Mouse (Mus musculus): ENCODE data around the gene Mta3. TPM values are rescaled to one million over a fixed set of nuclear protein-coding genes. Genes with fewer than 3 reads are reported as not detected.

The Mta3 gene
- polyA plus RNA-seq, 1 experiment: 30.5 TPM

GRCm38 (mm10) chr17:83672685-83673084 is 33.3 kb upstream of the Mta3 start:
- Histone ChIP-seq H3K27me3 (ENCODE audit: control insufficient read depth, insufficient read depth, low read length) (no peaks in the 10 kb centered on the region), H3K27ac (ENCODE audit: insufficient read depth, low read length) (no peak overlapping the region), H3K4me1 (ENCODE audit: control insufficient read depth, insufficient read depth, insufficient read length) (no peaks in the 10 kb centered on the region), H3K4me3 (ENCODE audit: extremely low read depth, insufficient read depth, insufficient read length) (no peak overlapping the region), H3K36me3 (ENCODE audit: control insufficient read depth, insufficient read depth, low read length) (no peaks in the 10 kb centered on the region)
- TF ChIP-seq CTCF (IDR thresholded peaks at IDR 0.05; ENCODE audit: extremely low read depth, insufficient read depth, insufficient read length, insufficient replicate concordance) (no peak), POLR2A (IDR thresholded peaks at IDR 0.05; ENCODE audit: low read depth, low read length) (no peak)
- no peak for DNase-seq (ENCODE audit: low read depth in 1 of 2, low spot score in 2 of 2)
- 91% methylated on average over 4 of the region's 4 CpGs for WGBS

- no peaks in the 10 kb centered on the region for H3K36me3 ChIP-seq (ENCODE audit: control insufficient read depth, insufficient read depth, low read length)
- no peak for TF ChIP-seq CTCF (IDR thresholded peaks at IDR 0.05; ENCODE audit: extremely low read depth, insufficient read depth, insufficient read length, insufficient replicate concordance)
- no peak for TF ChIP-seq POLR2A (IDR thresholded peaks at IDR 0.05; ENCODE audit: low read depth, low read length)
- no peak overlapping the region for H3K27ac ChIP-seq (ENCODE audit: insufficient read depth, low read length)
- no peaks in the 10 kb centered on the region for H3K4me1 ChIP-seq (ENCODE audit: control insufficient read depth, insufficient read depth, insufficient read length)
- no peak overlapping the region for H3K4me3 ChIP-seq (ENCODE audit: extremely low read depth, insufficient read depth, insufficient read length)
- WGBS: 87% methylated on average over 1 of the region's 1 CpGs
- H3K27me3 ChIP-seq (ENCODE audit: control insufficient read depth, insufficient read depth, low read length): no peaks in the 10 kb centered on the region
- no peak for DNase-seq (ENCODE audit: low read depth in 1 of 2, low spot score in 2 of 2)
Measured at GRCm38 (mm10) chr17:83677370-83677769, 28.6 kb upstream of the Mta3 start.

GRCm38 (mm10) chr17:83681977-83682376 is 24.0 kb upstream of the Mta3 start:
- TF ChIP-seq CTCF (IDR thresholded peaks at IDR 0.05; ENCODE audit: extremely low read depth, insufficient read depth, insufficient read length, insufficient replicate concordance): no peak
- TF ChIP-seq POLR2A (IDR thresholded peaks at IDR 0.05; ENCODE audit: low read depth, low read length): no peak
- WGBS: 53% methylated on average over 7 of the region's 7 CpGs
- Histone ChIP-seq H3K4me3 (ENCODE audit: extremely low read depth, insufficient read depth, insufficient read length) (no peak overlapping the region), H3K27me3 (ENCODE audit: control insufficient read depth, insufficient read depth, low read length) (no peaks in the 10 kb centered on the region), H3K4me1 (ENCODE audit: control insufficient read depth, insufficient read depth, insufficient read length) (no peaks in the 10 kb centered on the region), H3K36me3 (ENCODE audit: control insufficient read depth, insufficient read depth, low read length) (no peaks in the 10 kb centered on the region), H3K27ac (ENCODE audit: insufficient read depth, low read length) (no peak overlapping the region)
- DNase-seq (ENCODE audit: low read depth in 1 of 2, low spot score in 2 of 2): no peak

GRCm38 (mm10) chr17:83684475-83684874 is 21.5 kb upstream of the Mta3 start:
- no peaks in the 10 kb centered on the region for H3K27me3 ChIP-seq (ENCODE audit: control insufficient read depth, insufficient read depth, low read length)
- DNase-seq (ENCODE audit: low read depth in 1 of 2, low spot score in 2 of 2): no peak
- WGBS: 90% methylated on average over 7 of the region's 7 CpGs
- H3K36me3 ChIP-seq (ENCODE audit: control insufficient read depth, insufficient read depth, low read length): no peaks in the 10 kb centered on the region
- H3K4me1 ChIP-seq (ENCODE audit: control insufficient read depth, insufficient read depth, insufficient read length): no peaks in the 10 kb centered on the region
- TF ChIP-seq POLR2A (IDR thresholded peaks at IDR 0.05; ENCODE audit: low read depth, low read length) (no peak), CTCF (IDR thresholded peaks at IDR 0.05; ENCODE audit: extremely low read depth, insufficient read depth, insufficient read length, insufficient replicate concordance) (no peak)
- no peak overlapping the region for H3K27ac ChIP-seq (ENCODE audit: insufficient read depth, low read length)
- no peak overlapping the region for H3K4me3 ChIP-seq (ENCODE audit: extremely low read depth, insufficient read depth, insufficient read length)

GRCm38 (mm10) chr17:83690418-83690817 is 15.5 kb upstream of the Mta3 start:
- no peak for TF ChIP-seq CTCF (IDR thresholded peaks at IDR 0.05; ENCODE audit: extremely low read depth, insufficient read depth, insufficient read length, insufficient replicate concordance)
- no peak for TF ChIP-seq POLR2A (IDR thresholded peaks at IDR 0.05; ENCODE audit: low read depth, low read length)
- 87% methylated on average over 2 of the region's 2 CpGs for WGBS
- Histone ChIP-seq H3K27ac (ENCODE audit: insufficient read depth, low read length) (no peak overlapping the region), H3K27me3 (ENCODE audit: control insufficient read depth, insufficient read depth, low read length) (no peaks in the 10 kb centered on the region), H3K4me3 (ENCODE audit: extremely low read depth, insufficient read depth, insufficient read length) (no peak overlapping the region), H3K36me3 (ENCODE audit: control insufficient read depth, insufficient read depth, low read length) (no peaks in the 10 kb centered on the region), H3K4me1 (ENCODE audit: control insufficient read depth, insufficient read depth, insufficient read length) (no peaks in the 10 kb centered on the region)
- no peak for DNase-seq (ENCODE audit: low read depth in 1 of 2, low spot score in 2 of 2)

GRCm38 (mm10) chr17:83691379-83691778 is 14.6 kb upstream of the Mta3 start:
- Histone ChIP-seq H3K36me3 (ENCODE audit: control insufficient read depth, insufficient read depth, low read length) (no peaks in the 10 kb centered on the region), H3K27me3 (ENCODE audit: control insufficient read depth, insufficient read depth, low read length) (no peaks in the 10 kb centered on the region), H3K4me1 (ENCODE audit: control insufficient read depth, insufficient read depth, insufficient read length) (no peaks in the 10 kb centered on the region), H3K27ac (ENCODE audit: insufficient read depth, low read length) (no peak overlapping the region), H3K4me3 (ENCODE audit: extremely low read depth, insufficient read depth, insufficient read length) (no peak overlapping the region)
- no peak for DNase-seq (ENCODE audit: low read depth in 1 of 2, low spot score in 2 of 2)
- 76% methylated on average over 4 of the region's 4 CpGs for WGBS
- TF ChIP-seq CTCF (IDR thresholded peaks at IDR 0.05; ENCODE audit: extremely low read depth, insufficient read depth, insufficient read length, insufficient replicate concordance) (no peak), POLR2A (IDR thresholded peaks at IDR 0.05; ENCODE audit: low read depth, low read length) (no peak)

GRCm38 (mm10) chr17:83693941-83694340 is 12.0 kb upstream of the Mta3 start:
- H3K27ac ChIP-seq (ENCODE audit: insufficient read depth, low read length): no peak overlapping the region
- WGBS: 85% methylated on average over 9 of the region's 9 CpGs
- DNase-seq (ENCODE audit: low read depth in 1 of 2, low spot score in 2 of 2): no peak

More at GRCm38 (mm10) chr17:83693941-83694340, 12.0 kb upstream of the Mta3 start:
- Histone ChIP-seq H3K4me1 (ENCODE audit: control insufficient read depth, insufficient read depth, insufficient read length) (no peaks in the 10 kb centered on the region), H3K36me3 (ENCODE audit: control insufficient read depth, insufficient read depth, low read length) (no peaks in the 10 kb centered on the region), H3K27me3 (ENCODE audit: control insufficient read depth, insufficient read depth, low read length) (no peaks in the 10 kb centered on the region), H3K4me3 (ENCODE audit: extremely low read depth, insufficient read depth, insufficient read length) (no peak overlapping the region)
- no peak for TF ChIP-seq POLR2A (IDR thresholded peaks at IDR 0.05; ENCODE audit: low read depth, low read length)
